ENCODE assay signal across 11 mouse cellular contexts in the genomic region with DNA sequence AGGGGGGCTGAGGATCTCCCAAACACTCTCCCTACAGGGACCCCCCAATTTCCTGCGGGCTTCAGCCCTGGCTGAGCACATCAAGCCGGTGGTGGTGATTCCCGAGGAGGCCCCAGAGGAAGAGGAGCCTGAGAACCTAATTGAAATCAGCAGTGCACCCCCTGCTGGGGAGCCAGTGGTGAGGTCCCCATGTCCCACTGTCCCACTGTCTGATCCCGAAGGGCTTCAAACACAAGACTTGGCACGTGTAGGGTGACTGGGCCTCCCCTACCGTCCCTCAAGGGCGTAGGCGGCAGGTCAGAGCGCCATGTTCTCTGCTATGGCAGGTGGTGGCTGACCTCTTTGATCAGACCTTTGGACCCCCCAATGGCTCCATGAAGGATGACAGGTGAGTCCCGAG. TPM values are rescaled to one million over a fixed set of nuclear protein-coding genes. Genes with fewer than 3 reads are reported as not detected.
DNase-seq lines count a peak whose midpoint lies in the region; ATAC-seq and TF ChIP-seq lines count a peak whose summit lies in the region.
"Had no signal": no experiment of that assay in that cellular context is flagged by ENCODE, and none has a peak within 500 bp of the region (broad histone marks: within the 10 kb centered on the region; RNA-seq: fewer than 3 reads in every experiment).

No protein-coding gene starts in this region.

- no peak overlapping the region for H3K4me2 ChIP-seq in kidney, embryonic 15.5 days
- no peak overlapping the region for H3K4me2 ChIP-seq in stomach, postnatal 0 days (replicated peaks; ENCODE audit: low read depth)
- H3K4me2 ChIP-seq: forebrain, embryonic 12.5 days; neural tube, embryonic 12.5 days had no signal

- H3K36me3 ChIP-seq in kidney, embryonic 15.5 days: peaks cover 15% of the 10 kb centered on the region
- H3K36me3 ChIP-seq in stomach, postnatal 0 days (ENCODE audit: control insufficient read depth, insufficient read depth, low read length): peaks cover 2% of the 10 kb centered on the region; the same call in 1 of the 2 replicates
- H3K36me3 ChIP-seq: forebrain, embryonic 12.5 days; neural tube, embryonic 12.5 days had no signal

- no peak for TF ChIP-seq CTCF in cerebellum, adult 2 months (IDR thresholded peaks at IDR 0.05; ENCODE audit: borderline replicate concordance, insufficient read depth, low read depth, low read length)
- peak; percentile 35; the same call in 1 of the 2 replicates for TF ChIP-seq CTCF in stomach, postnatal 0 days (IDR thresholded peaks at IDR 0.05; ENCODE audit: low read depth)

- no peak overlapping the region for H3K27ac ChIP-seq in cerebellum, adult 2 months (ENCODE audit: insufficient read depth, low read length)
- no peak overlapping the region for H3K27ac ChIP-seq in kidney, embryonic 15.5 days
- H3K27ac ChIP-seq in stomach, postnatal 0 days (replicated peaks): no peak overlapping the region
- H3K27ac ChIP-seq: neural tube, embryonic 12.5 days had no signal

- DNase-seq in cerebellum, postnatal 14 days: peak; percentile 55 to 64
- no peak for DNase-seq in cerebellum, adult 2 months
- peak; percentile 67 for DNase-seq in kidney, postnatal 10 days
- DNase-seq in right cerebral cortex, postnatal 4 days: peak; percentile 69
- no peak for DNase-seq in right cerebral cortex, postnatal 36 days (ENCODE audit: low spot score in 2 of 2)
- no peak for DNase-seq in stomach, postnatal 0 days (ENCODE audit: low spot score)
- no peak for DNase-seq in layer of hippocampus, postnatal 36 days
- DNase-seq: adrenal gland, postnatal 25 days had no signal

- 77% methylated on average over 10 of the region's 10 CpGs for WGBS in cerebellum, adult 2 months
- WGBS in kidney, embryonic 15.5 days: 84% methylated on average over 10 of the region's 10 CpGs
- 79% methylated on average over 10 of the region's 10 CpGs for WGBS in stomach, postnatal 0 days

- no peak for ATAC-seq in kidney, embryonic 15.5 days (replicated peaks; ENCODE audit: low FRiP score)
- no peak for ATAC-seq in stomach, postnatal 0 days (ENCODE audit: low FRiP score, low TSS enrichment)

- no peak for TF ChIP-seq EP300 in stomach, postnatal 0 days (optimal IDR thresholded peaks at IDR 0.05)

- no peaks in the 10 kb centered on the region for H3K27me3 ChIP-seq in cerebellum, adult 2 months (ENCODE audit: control insufficient read depth, insufficient read depth, low read length)
- H3K27me3 ChIP-seq in kidney, embryonic 15.5 days: no peaks in the 10 kb centered on the region
- H3K27me3 ChIP-seq in stomach, postnatal 0 days (ENCODE audit: control insufficient read depth, insufficient read depth, low read length): no peaks in the 10 kb centered on the region
- H3K27me3 ChIP-seq: forebrain, embryonic 12.5 days had no signal

- H3K4me3 ChIP-seq in cerebellum, adult 2 months (replicated peaks; ENCODE audit: insufficient read depth, low read depth, low read length): no peak overlapping the region
- no peak overlapping the region for H3K4me3 ChIP-seq in kidney, embryonic 15.5 days (replicated peaks)
- no peak overlapping the region for H3K4me3 ChIP-seq in stomach, postnatal 0 days (ENCODE audit: low read depth, low read length)
- H3K4me3 ChIP-seq: forebrain, embryonic 12.5 days; neural tube, embryonic 12.5 days had no signal

- H3K9ac ChIP-seq in kidney, embryonic 15.5 days: no peak overlapping the region
- no peak overlapping the region; the same call in 1 of the 2 replicates for H3K9ac ChIP-seq in stomach, postnatal 0 days (ENCODE audit: low read length)
- H3K9ac ChIP-seq: forebrain, embryonic 12.5 days; neural tube, embryonic 12.5 days had no signal

- no peaks in the 10 kb centered on the region for H3K9me3 ChIP-seq in kidney, embryonic 15.5 days (replicated peaks)
- no peaks in the 10 kb centered on the region for H3K9me3 ChIP-seq in stomach, postnatal 0 days (ENCODE audit: control insufficient read depth, low read length)
- H3K9me3 ChIP-seq: forebrain, embryonic 12.5 days; neural tube, embryonic 12.5 days had no signal

- H3K4me1 ChIP-seq in cerebellum, adult 2 months (ENCODE audit: control insufficient read depth, insufficient read depth, low read length): peaks cover 28% of the 10 kb centered on the region
- H3K4me1 ChIP-seq in kidney, embryonic 15.5 days: 0 out of 2 replicates have a peak, but pooled peaks cover 10% of the 10 kb centered on the region
- H3K4me1 ChIP-seq in stomach, postnatal 0 days (replicated peaks; ENCODE audit: control insufficient read depth, insufficient read depth): peaks cover 3% of the 10 kb centered on the region; the same call in 1 of the 2 replicates

- no peak for TF ChIP-seq POLR2A in cerebellum, adult 2 months (IDR thresholded peaks at IDR 0.05; ENCODE audit: borderline replicate concordance, insufficient read depth, low read length)

RNA-seq across cellular contexts. Expression of a gene that starts 22.8 kb away (rescaled TPM):
- 41.8 and 42.4 TPM in 2 replicates for polyA plus RNA-seq in cerebellum, adult 2 months (2012; rRNA removed)
- 18.2 and 20.0 TPM in 2 replicates for polyA plus RNA-seq in kidney, embryonic 15.5 days (2015; fragmentation: Nextera tagmentation; extraction: Ambion mirVana)
- polyA plus RNA-seq in stomach, postnatal 0 days (2015; fragmentation: Nextera tagmentation; extraction: Ambion mirVana): 31.2 and 32.2 TPM in 2 replicates
- total RNA-seq in layer of hippocampus, postnatal 36 days (2021): 10 to 100 TPM; 39.4 to 41.2 TPM

RNA-seq across cellular contexts. Expression of a gene that starts 35.9 kb away (rescaled TPM):
- polyA plus RNA-seq in cerebellum, adult 2 months (2012; rRNA removed): 41.7 and 47.5 TPM in 2 replicates
- polyA plus RNA-seq in kidney, embryonic 15.5 days (2015; fragmentation: Nextera tagmentation; extraction: Ambion mirVana): 33.8 and 35.3 TPM in 2 replicates
- polyA plus RNA-seq in stomach, postnatal 0 days (2015; fragmentation: Nextera tagmentation; extraction: Ambion mirVana): 31.0 and 35.8 TPM in 2 replicates
- total RNA-seq in layer of hippocampus, postnatal 36 days (2021): 10 to 100 TPM; 32.6 to 40.8 TPM

Comparison
In these comparisons a context has a peak if more than half of its experiments do, and no peak if none do; other contexts are left out.
1. DNase-seq: peak in cerebellum, postnatal 14 days (2 of 2), kidney, postnatal 10 days (single experiment) and right cerebral cortex, postnatal 4 days (single experiment); none in cerebellum, adult 2 months (0 of 2), right cerebral cortex, postnatal 36 days (0 of 2), stomach, postnatal 0 days (single experiment) and layer of hippocampus, postnatal 36 days (0 of 2).